36 mouse cellular contexts compared by ENCODE assay signal in the genomic region with DNA sequence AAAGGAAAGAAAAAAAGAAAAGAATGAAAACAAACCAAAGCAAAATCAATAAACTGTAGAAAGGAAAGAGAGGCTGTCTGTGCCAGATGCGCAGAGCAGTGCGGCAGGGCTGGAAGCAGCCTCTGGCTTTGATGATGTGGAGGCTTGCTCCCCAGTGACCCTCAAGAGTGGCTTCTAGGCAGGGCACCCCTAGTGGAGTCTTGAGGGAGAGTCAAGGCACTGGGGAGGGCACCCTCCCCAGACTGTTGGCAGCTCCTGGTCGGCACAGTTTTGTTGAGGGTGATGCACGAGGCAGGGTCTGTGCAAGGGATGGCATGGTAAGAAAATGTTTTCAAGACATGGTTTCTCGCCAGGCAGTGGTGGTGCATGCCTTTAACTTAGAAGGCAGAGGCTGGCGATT. TPM values are rescaled to one million over a fixed set of nuclear protein-coding genes. Genes with fewer than 3 reads are reported as not detected.
DNase-seq lines count a peak whose midpoint lies in the region; ATAC-seq and TF ChIP-seq lines count a peak whose summit lies in the region.
"Had no signal": no experiment of that assay in that cellular context is flagged by ENCODE, and none has a peak within 500 bp of the region (broad histone marks: within the 10 kb centered on the region; RNA-seq: fewer than 3 reads in every experiment).

No protein-coding gene starts in this region.

- no peak for DNase-seq in layer of hippocampus, adult 2 months (ENCODE audit: low spot score in 2 of 2)
- DNase-seq in layer of hippocampus, adult 9-10 months (ENCODE audit: low spot score): no peak
- no peak for DNase-seq in lung, postnatal 0 days (ENCODE audit: low spot score)
- DNase-seq in lung, adult 18-20 months: no peak
- DNase-seq in R1 (ENCODE audit: low read depth, low spot score): peak; percentile 48
- no peak for DNase-seq in spleen, postnatal 14 days (ENCODE audit: low spot score in 2 of 2)
- DNase-seq: adrenal gland, postnatal 25 days; cerebellum, adult 11-12 months; cerebellum, postnatal 14 days; heart, adult 2 months; heart, postnatal 4 days; kidney, adult 2 months; kidney, postnatal 4 days; layer of hippocampus, adult 9-11 months; liver, embryonic 13.5 days; lung, postnatal 10 days; retina, postnatal 1 day; right cerebral cortex, postnatal 14 days; thymus, postnatal 25 days had no signal

- H3K4me3 ChIP-seq in layer of hippocampus, adult 2 months: no peak overlapping the region
- H3K4me3 ChIP-seq in lung, postnatal 0 days (ENCODE audit: low read depth, low read length): no peak overlapping the region
- H3K4me3 ChIP-seq: embryonic facial prominence, embryonic 15.5 days; heart, adult 2 months; heart, embryonic 12.5 days; limb, embryonic 13.5 days; liver, embryonic 13.5 days; neural tube, embryonic 15.5 days; stomach, embryonic 15.5 days had no signal

- TF ChIP-seq EP300 in lung, postnatal 0 days (IDR thresholded peaks at IDR 0.05): no peak

- H3K27me3 ChIP-seq in lung, postnatal 0 days (replicated peaks; ENCODE audit: insufficient read depth, low read length): no peaks in the 10 kb centered on the region
- H3K27me3 ChIP-seq: embryonic facial prominence, embryonic 15.5 days; heart, embryonic 12.5 days; limb, embryonic 13.5 days; liver, embryonic 13.5 days; neural tube, embryonic 15.5 days; stomach, embryonic 15.5 days had no signal

- no peaks in the 10 kb centered on the region for H3K4me1 ChIP-seq in lung, postnatal 0 days (ENCODE audit: insufficient read depth, low read depth, low read length)
- H3K4me1 ChIP-seq: heart, embryonic 12.5 days; neural tube, embryonic 15.5 days; stomach, embryonic 15.5 days had no signal

- H3K9ac ChIP-seq in lung, postnatal 0 days (replicated peaks; ENCODE audit: low read depth): no peak overlapping the region
- H3K9ac ChIP-seq: embryonic facial prominence, embryonic 15.5 days; heart, embryonic 12.5 days; hindbrain, embryonic 14.5 days; limb, embryonic 13.5 days; liver, embryonic 13.5 days; neural tube, embryonic 15.5 days; stomach, embryonic 15.5 days had no signal

- no peak overlapping the region for H3K27ac ChIP-seq in layer of hippocampus, adult 2 months
- H3K27ac ChIP-seq in lung, postnatal 0 days (ENCODE audit: low read length): no peak overlapping the region
- H3K27ac ChIP-seq: embryonic facial prominence, embryonic 10.5 days; embryonic facial prominence, embryonic 15.5 days; heart, adult 2 months; hindbrain, embryonic 14.5 days; limb, embryonic 13.5 days; liver, embryonic 13.5 days; macrophage; neural tube, embryonic 15.5 days; stomach, embryonic 15.5 days had no signal

- no peaks in the 10 kb centered on the region for H3K9me3 ChIP-seq in lung, postnatal 0 days (ENCODE audit: low read length)
- H3K9me3 ChIP-seq: embryonic facial prominence, embryonic 10.5 days; embryonic facial prominence, embryonic 15.5 days; heart, embryonic 12.5 days; limb, embryonic 13.5 days; liver, embryonic 13.5 days; neural tube, embryonic 15.5 days; stomach, embryonic 15.5 days had no signal

- 86% methylated on average over 6 of the region's 6 CpGs for WGBS in lung, postnatal 0 days

- H3K36me3 ChIP-seq in lung, postnatal 0 days (ENCODE audit: insufficient read depth, low read length): peaks cover 64% of the 10 kb centered on the region; the same call in 1 of the 2 replicates

- no peak overlapping the region for H3K4me2 ChIP-seq in lung, postnatal 0 days (replicated peaks; ENCODE audit: low read depth, low read length)
- H3K4me2 ChIP-seq: embryonic facial prominence, embryonic 15.5 days; heart, embryonic 12.5 days; hindbrain, embryonic 14.5 days; limb, embryonic 13.5 days; liver, embryonic 13.5 days; neural tube, embryonic 15.5 days; stomach, embryonic 15.5 days had no signal

- TF ChIP-seq CTCF in layer of hippocampus, adult 2 months (conservative IDR thresholded peaks at IDR 0.05): peak; percentile 51
- peak; percentile 35; the same call in 1 of the 2 replicates for TF ChIP-seq CTCF in lung, postnatal 0 days (IDR thresholded peaks at IDR 0.05)

- no peak for ATAC-seq in lung, postnatal 0 days
- ATAC-seq in frontal cortex, adult (ENCODE audit: low TSS enrichment): no peak
- ATAC-seq: forebrain, embryonic 14.5 days; inflammation-experienced regulatory T-cells, adult 6 months had no signal

RNA-seq across cellular contexts. Expression of a gene that starts 37.6 kb away (rescaled TPM):
- total RNA-seq in layer of hippocampus, adult 2 months (2021): under 1 TPM in 1 of 2 experiments, not detected in 1; 0.25 TPM
- polyA plus RNA-seq in lung, postnatal 0 days (2015; fragmentation: Nextera tagmentation; extraction: Ambion mirVana): 0.32 and 0.42 TPM in 2 replicates
- total RNA-seq: adrenal gland, postnatal 25 days; gastrocnemius, adult 8-10 months; gastrocnemius, postnatal 4 days; heart, adult 2 months; heart, postnatal 4 days; left cerebral cortex, postnatal 25 days; monocyte, adult 5-6 weeks had no signal
- polyA plus RNA-seq: forebrain, embryonic 14.5 days; heart, adult 2 months; inflammation-experienced regulatory T-cells, adult 6 months; kidney, adult 2 months; macrophage; midbrain, embryonic 14.5 days; small intestine, adult 2 months had no signal

RNA-seq across cellular contexts. Expression of a gene that starts 47.2 kb away (rescaled TPM):
- 10 to 100 TPM; 66.0 to 74.1 TPM for total RNA-seq in layer of hippocampus, adult 2 months (2021)
- polyA plus RNA-seq in lung, postnatal 0 days (2015; fragmentation: Nextera tagmentation; extraction: Ambion mirVana): 7.0 and 8.4 TPM in 2 replicates
- polyA plus RNA-seq: inflammation-experienced regulatory T-cells, adult 6 months had no signal
